ENCODE assay signal across 8 mouse cellular contexts in the genomic region with DNA sequence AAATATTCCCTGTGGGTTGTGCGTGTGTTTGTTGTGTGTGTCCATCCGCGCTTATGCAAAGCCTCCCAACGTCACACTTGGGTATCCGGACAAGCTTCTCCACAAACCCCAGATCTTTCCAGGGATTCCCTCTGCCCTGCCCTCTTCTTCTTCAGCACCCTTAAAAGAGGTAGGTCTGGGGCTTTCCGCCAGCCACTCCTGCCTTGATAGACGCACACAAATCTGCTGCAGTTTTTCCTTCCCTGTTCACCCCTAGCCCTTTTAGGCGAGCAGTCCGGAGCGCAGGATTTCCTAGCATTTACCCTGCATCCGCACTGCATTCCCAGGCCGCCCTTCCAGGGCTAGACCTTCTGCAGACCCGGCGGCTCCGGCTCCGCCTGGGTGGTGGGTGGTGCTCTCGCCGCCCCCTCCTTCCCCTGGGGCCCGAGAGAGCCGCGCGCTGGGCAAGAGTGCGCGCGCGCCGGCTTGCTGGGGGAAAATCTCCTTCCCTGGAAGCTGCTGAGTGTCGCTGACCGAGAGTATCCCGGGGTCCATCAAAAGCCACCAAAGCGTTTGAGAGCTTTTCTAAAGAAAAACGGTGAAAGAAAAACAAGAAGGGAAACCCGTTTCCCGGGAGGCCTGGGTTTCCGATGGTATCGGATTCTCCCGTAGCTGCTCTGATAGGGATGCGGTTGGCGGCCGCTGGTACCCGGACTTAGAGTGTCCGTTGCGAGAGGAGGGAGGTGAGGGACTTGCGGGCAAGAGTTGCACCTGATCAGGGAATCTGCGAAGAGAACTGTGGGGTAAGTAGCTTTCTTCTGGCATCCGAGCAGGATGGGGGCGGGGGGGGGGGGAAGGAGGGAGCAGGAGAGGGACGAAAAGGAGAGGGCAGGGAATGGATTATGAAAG. TPM values are rescaled to one million over a fixed set of nuclear protein-coding genes. Genes with fewer than 3 reads are reported as not detected.
DNase-seq lines count a peak whose midpoint lies in the region; ATAC-seq and TF ChIP-seq lines count a peak whose summit lies in the region.

A gene (plus strand): TSS at position 88 of the 888 bp plus-strand sequence.

- WGBS in forebrain, embryonic 11.5 days, result under 1% methylated on average over 46 of the region's 48 CpGs
- WGBS in neural tube, embryonic 12.5 days, result under 1% methylated on average over 46 of the region's 48 CpGs

- peak; percentile 59 for ATAC-seq in forebrain, embryonic 11.5 days (replicated peaks; ENCODE audit: low FRiP score)
- peak; percentile 54 for ATAC-seq in neural tube, embryonic 12.5 days (ENCODE audit: low FRiP score, low read depth)

- H3K9ac ChIP-seq in forebrain, embryonic 11.5 days (ENCODE audit: low read length), result peak within 1 kb of the TSS; percentile 24; the same call in 1 of the 2 replicates
- peak within 1 kb of the TSS; percentile 64 for H3K9ac ChIP-seq in neural tube, embryonic 12.5 days

- peaks cover 12% of the 10 kb centered on the region; the same call in 1 of the 2 replicates for H3K4me1 ChIP-seq in forebrain, embryonic 11.5 days (replicated peaks; ENCODE audit: control insufficient read depth, insufficient read depth, low read length)
- H3K4me1 ChIP-seq in neural tube, embryonic 12.5 days, result peaks cover 20% of the 10 kb centered on the region

- H3K36me3 ChIP-seq in forebrain, embryonic 11.5 days (ENCODE audit: control insufficient read depth, insufficient read depth, low read length), result no peaks in the 10 kb centered on the region
- no peaks in the 10 kb centered on the region for H3K36me3 ChIP-seq in neural tube, embryonic 12.5 days

- peaks cover 44% of the 10 kb centered on the region for H3K27me3 ChIP-seq in forebrain, embryonic 11.5 days (ENCODE audit: control insufficient read depth, insufficient read depth, low read length)
- peaks cover 53% of the 10 kb centered on the region for H3K27me3 ChIP-seq in neural tube, embryonic 12.5 days (replicated peaks)

- H3K4me3 ChIP-seq in gastrocnemius, adult 2 months, result peak within 1 kb of the TSS; percentile 48
- peak within 1 kb of the TSS; percentile 40 for H3K4me3 ChIP-seq in forebrain, embryonic 11.5 days (ENCODE audit: low read depth, low read length)
- H3K4me3 ChIP-seq in neural tube, embryonic 12.5 days, result peak within 1 kb of the TSS; percentile 52

- no peak within 1 kb of the TSS for H3K27ac ChIP-seq in gastrocnemius, adult 2 months
- H3K27ac ChIP-seq in forebrain, embryonic 11.5 days (ENCODE audit: low read depth, low read length), result no peak within 1 kb of the TSS
- no peak within 1 kb of the TSS for H3K27ac ChIP-seq in neural tube, embryonic 12.5 days

- intact Hi-C loops in gastrocnemius, adult 2 months (cut with DNase I), result no loop called here

- DNase-seq in gastrocnemius, adult 2 months, result no peak
- DNase-seq in gastrocnemius, adult 8-10 months (ENCODE audit: low spot score in 2 of 2), result no peak
- peak; percentile 36 for DNase-seq in ZHBTc4 (ENCODE audit: low read depth, low spot score)
- DNase-seq in forebrain, embryonic 11.5 days (ENCODE audit: low spot score), result peak; percentile 67
- peak; percentile 8 to 26 for DNase-seq in layer of hippocampus, postnatal 14 days (ENCODE audit: low spot score in 2 of 2)
- DNase-seq in gastrocnemius, postnatal 25 days, result no peak
- DNase-seq in lung, adult 18-20 months, result no peak

- no peaks in the 10 kb centered on the region for H3K9me3 ChIP-seq in forebrain, embryonic 11.5 days (ENCODE audit: control insufficient read depth, low read length)
- no peaks in the 10 kb centered on the region for H3K9me3 ChIP-seq in neural tube, embryonic 12.5 days

- no peak for TF ChIP-seq CTCF in gastrocnemius, adult 2 months (IDR thresholded peaks at IDR 0.05)

- peak within 1 kb of the TSS; percentile 94 for H3K4me2 ChIP-seq in forebrain, embryonic 11.5 days (ENCODE audit: low read depth, low read length, severe bottlenecking)
- H3K4me2 ChIP-seq in neural tube, embryonic 12.5 days (replicated peaks), result peak within 1 kb of the TSS; percentile 93

RNA-seq across cellular contexts. Expression of the gene that starts here (rescaled TPM):
- total RNA-seq in gastrocnemius, adult 2 months (2021), result not detected
- not detected for total RNA-seq in gastrocnemius, adult 8-10 months (2022)
- polyA plus RNA-seq in forebrain, embryonic 11.5 days (2014; fragmentation: Nextera tagmentation; extraction: Ambion mirVana), result 1.2 and 1.3 TPM in 2 replicates
- 10 to 100 TPM; 27.7 to 28.3 TPM for total RNA-seq in layer of hippocampus, postnatal 14 days (2021)
- 10.7 and 12.5 TPM in 2 replicates for polyA plus RNA-seq in neural tube, embryonic 12.5 days (2016; fragmentation: Nextera tagmentation; extraction: Ambion mirVana)
- total RNA-seq in gastrocnemius, postnatal 25 days (2021), result not detected

Comparison
In these comparisons a context has a peak if more than half of its experiments do, and no peak if none do; other contexts are left out.
1. RNA of the gene that starts here (total RNA-seq): 27.7 to 28.3 TPM in layer of hippocampus, postnatal 14 days; not detected in gastrocnemius, postnatal 25 days, not detected in gastrocnemius, adult 2 months and not detected in gastrocnemius, adult 8-10 months; every median in the first group is over 10 times any median in the second.
2. DNase-seq: peak in ZHBTc4 (single experiment), forebrain, embryonic 11.5 days (single experiment) and layer of hippocampus, postnatal 14 days (2 of 2); none in gastrocnemius, adult 2 months (single experiment), gastrocnemius, adult 8-10 months (0 of 2), gastrocnemius, postnatal 25 days (single experiment) and lung, adult 18-20 months (0 of 2).
3. Peak in every context shown above with its lines, with median percentiles within 50 percentile points of each other: H3K4me3 ChIP-seq.